Mouse (Mus musculus): ENCODE data around the gene Rrh. TPM values are rescaled to one million over a fixed set of nuclear protein-coding genes. Genes with fewer than 3 reads are reported as not detected.
A peak's percentile ranks its signal among the peaks of the same experiment; 100 is the strongest.

The Rrh gene
- polyA plus RNA-seq, 1 experiment, result 0.31 TPM

- Histone ChIP-seq H3K36me3 (ENCODE audit: control insufficient read depth, insufficient read depth, low read length, poor library complexity, severe bottlenecking) (no peaks in the 10 kb centered on the region), H3K27ac (ENCODE audit: insufficient read depth, low read length) (no peak overlapping the region), H3K9me3 (replicated peaks; ENCODE audit: control insufficient read depth, insufficient read depth, low read length, poor library complexity, severe bottlenecking) (no peaks in the 10 kb centered on the region), H3K9ac (ENCODE audit: low read depth, poor library complexity, severe bottlenecking) (no peak overlapping the region), H3K4me1 (ENCODE audit: control insufficient read depth, insufficient read depth, low read length) (no peaks in the 10 kb centered on the region), H3K27me3 (ENCODE audit: control insufficient read depth, insufficient read depth, low read length, poor library complexity, severe bottlenecking) (no peaks in the 10 kb centered on the region), H3K4me3 (ENCODE audit: low read depth, low read length) (no peak overlapping the region)
- TF ChIP-seq CTCF (IDR thresholded peaks at IDR 0.05; ENCODE audit: low read depth, low read length) (no peak), POLR2A (IDR thresholded peaks at IDR 0.05; ENCODE audit: insufficient read depth, low read length) (no peak), EP300 (IDR thresholded peaks at IDR 0.05; ENCODE audit: insufficient read depth, low read depth, low read length) (no peak)
These were observed 14.6 kb upstream of the Rrh start for GRCm38 (mm10) chr3:129836965-129837364.

GRCm38 (mm10) chr3:129836051-129836697 is 13.8 kb upstream of the Rrh start:
- Histone ChIP-seq H3K27ac (ENCODE audit: insufficient read depth, low read length) (no peak overlapping the region), H3K9ac (ENCODE audit: low read depth, poor library complexity, severe bottlenecking) (no peak overlapping the region), H3K4me3 (ENCODE audit: low read depth, low read length) (no peak overlapping the region), H3K4me1 (ENCODE audit: control insufficient read depth, insufficient read depth, low read length) (no peaks in the 10 kb centered on the region), H3K36me3 (ENCODE audit: control insufficient read depth, insufficient read depth, low read length, poor library complexity, severe bottlenecking) (no peaks in the 10 kb centered on the region), H3K9me3 (replicated peaks; ENCODE audit: control insufficient read depth, insufficient read depth, low read length, poor library complexity, severe bottlenecking) (no peaks in the 10 kb centered on the region), H3K27me3 (ENCODE audit: control insufficient read depth, insufficient read depth, low read length, poor library complexity, severe bottlenecking) (no peaks in the 10 kb centered on the region)
- no peak for TF ChIP-seq CTCF (IDR thresholded peaks at IDR 0.05; ENCODE audit: low read depth, low read length)
- no peak for TF ChIP-seq EP300 (IDR thresholded peaks at IDR 0.05; ENCODE audit: insufficient read depth, low read depth, low read length)
- no peak for TF ChIP-seq POLR2A (IDR thresholded peaks at IDR 0.05; ENCODE audit: insufficient read depth, low read length)

GRCm38 (mm10) chr3:129835388-129835934 is 13.1 kb upstream of the Rrh start, which contains the start of gene Cfi:
Gene Cfi (plus strand): TSS chr3:129835884.
- no peak within 1 kb of the TSS for H3K9ac ChIP-seq (ENCODE audit: low read depth, poor library complexity, severe bottlenecking)
- no peak within 1 kb of the TSS for H3K4me3 ChIP-seq (ENCODE audit: low read depth, low read length)
- no peak for TF ChIP-seq EP300 (IDR thresholded peaks at IDR 0.05; ENCODE audit: insufficient read depth, low read depth, low read length)
- no peaks in the 10 kb centered on the region for H3K27me3 ChIP-seq (ENCODE audit: control insufficient read depth, insufficient read depth, low read length, poor library complexity, severe bottlenecking)
- H3K9me3 ChIP-seq (replicated peaks; ENCODE audit: control insufficient read depth, insufficient read depth, low read length, poor library complexity, severe bottlenecking), result no peaks in the 10 kb centered on the region
- no peaks in the 10 kb centered on the region for H3K36me3 ChIP-seq (ENCODE audit: control insufficient read depth, insufficient read depth, low read length, poor library complexity, severe bottlenecking)
- H3K4me1 ChIP-seq (ENCODE audit: control insufficient read depth, insufficient read depth, low read length), result no peaks in the 10 kb centered on the region
- no peak within 1 kb of the TSS for H3K27ac ChIP-seq (ENCODE audit: insufficient read depth, low read length)

GRCm38 (mm10) chr3:129831035-129831568 is 8.7 kb upstream of the Rrh start, which contains the start of gene Gar1:
Gene Gar1 (minus strand): TSS chr3:129831396.
- H3K27me3 ChIP-seq (ENCODE audit: control insufficient read depth, insufficient read depth, low read length, poor library complexity, severe bottlenecking), result no peaks in the 10 kb centered on the region
- no peaks in the 10 kb centered on the region for H3K9me3 ChIP-seq (replicated peaks; ENCODE audit: control insufficient read depth, insufficient read depth, low read length, poor library complexity, severe bottlenecking)
- peak within 1 kb of the TSS; percentile 78 for H3K4me3 ChIP-seq (ENCODE audit: low read depth, low read length)
- H3K4me1 ChIP-seq (ENCODE audit: control insufficient read depth, insufficient read depth, low read length), result no peaks in the 10 kb centered on the region
- no peak within 1 kb of the TSS for H3K27ac ChIP-seq (ENCODE audit: insufficient read depth, low read length)
- peak within 1 kb of the TSS; percentile 93 for H3K9ac ChIP-seq (ENCODE audit: low read depth, poor library complexity, severe bottlenecking)
- TF ChIP-seq EP300 (IDR thresholded peaks at IDR 0.05; ENCODE audit: insufficient read depth, low read depth, low read length), result 0 out of 2 replicates have a peak, but pooled peaks have one; percentile 28
- TF ChIP-seq CTCF (IDR thresholded peaks at IDR 0.05; ENCODE audit: low read depth, low read length), result no peak
- H3K36me3 ChIP-seq (ENCODE audit: control insufficient read depth, insufficient read depth, low read length, poor library complexity, severe bottlenecking), result peaks cover 26% of the 10 kb centered on the region

GRCm38 (mm10) chr3:129830626-129831025 is 8.2 kb upstream of the Rrh start:
- Histone ChIP-seq H3K27ac (ENCODE audit: insufficient read depth, low read length) (no peak overlapping the region), H3K36me3 (ENCODE audit: control insufficient read depth, insufficient read depth, low read length, poor library complexity, severe bottlenecking) (peaks cover 30% of the 10 kb centered on the region), H3K9me3 (replicated peaks; ENCODE audit: control insufficient read depth, insufficient read depth, low read length, poor library complexity, severe bottlenecking) (no peaks in the 10 kb centered on the region), H3K4me1 (ENCODE audit: control insufficient read depth, insufficient read depth, low read length) (no peaks in the 10 kb centered on the region), H3K9ac (ENCODE audit: low read depth, poor library complexity, severe bottlenecking) (peak overlapping the region; percentile 93), H3K4me3 (ENCODE audit: low read depth, low read length) (peak overlapping the region; percentile 78), H3K27me3 (ENCODE audit: control insufficient read depth, insufficient read depth, low read length, poor library complexity, severe bottlenecking) (no peaks in the 10 kb centered on the region)
- TF ChIP-seq POLR2A (IDR thresholded peaks at IDR 0.05; ENCODE audit: insufficient read depth, low read length), result no peak
- no peak for TF ChIP-seq EP300 (IDR thresholded peaks at IDR 0.05; ENCODE audit: insufficient read depth, low read depth, low read length)
- TF ChIP-seq CTCF (IDR thresholded peaks at IDR 0.05; ENCODE audit: low read depth, low read length), result no peak

- Histone ChIP-seq H3K4me3 (ENCODE audit: low read depth, low read length) (no peak overlapping the region), H3K36me3 (ENCODE audit: control insufficient read depth, insufficient read depth, low read length, poor library complexity, severe bottlenecking) (peaks cover 49% of the 10 kb centered on the region), H3K9ac (ENCODE audit: low read depth, poor library complexity, severe bottlenecking) (no peak overlapping the region), H3K4me1 (ENCODE audit: control insufficient read depth, insufficient read depth, low read length) (no peaks in the 10 kb centered on the region), H3K27ac (ENCODE audit: insufficient read depth, low read length) (no peak overlapping the region), H3K9me3 (replicated peaks; ENCODE audit: control insufficient read depth, insufficient read depth, low read length, poor library complexity, severe bottlenecking) (no peaks in the 10 kb centered on the region), H3K27me3 (ENCODE audit: control insufficient read depth, insufficient read depth, low read length, poor library complexity, severe bottlenecking) (no peaks in the 10 kb centered on the region)
- TF ChIP-seq POLR2A (IDR thresholded peaks at IDR 0.05; ENCODE audit: insufficient read depth, low read length) (no peak), EP300 (IDR thresholded peaks at IDR 0.05; ENCODE audit: insufficient read depth, low read depth, low read length) (no peak), CTCF (IDR thresholded peaks at IDR 0.05; ENCODE audit: low read depth, low read length) (no peak)
These were observed 5.3 kb upstream of the Rrh start for GRCm38 (mm10) chr3:129827691-129828090.

Data from ES-Bruce4 (cell line).